Mouse (Mus musculus) forebrain, embryonic 16.5 days (tissue): ENCODE results near the gene Mterf4. TPM values are rescaled to one million over a fixed set of nuclear protein-coding genes. Genes with fewer than 3 reads are reported as not detected.
A peak's percentile ranks its signal among the peaks of the same experiment; 100 is the strongest.

Source experiments
- ATAC-seq: fragments of 200-750 bp; cut with Nextera tagmentation; 2 replicates; pipeline ENCODE4 v1.8.0; 2017; ENCODE audit warnings: mild to moderate bottlenecking, moderate library complexity
- H3K27ac ChIP-seq: fragments of 300-500 bp; sonication (generic); 2 replicates; pipeline ENCODE4 v1.5.1; 2014; ENCODE audit warnings: low read length, control low read depth
- H3K27me3 ChIP-seq: fragments of 300-500 bp; sonication (generic); replicated peaks from 2 replicates; pipeline ENCODE4 v1.6.1; 2014; ENCODE audit warnings: low read length; ENCODE audit not compliant: control insufficient read depth, insufficient read depth
- H3K36me3 ChIP-seq: fragments of 300-500 bp; sonication (generic); 2 replicates; pipeline ENCODE4 v1.6.1; 2014; ENCODE audit not compliant: control insufficient read depth, insufficient read depth
- H3K4me1 ChIP-seq: fragments of 300-500 bp; sonication (generic); replicated peaks from 2 replicates; pipeline ENCODE4 v1.6.1; 2014; ENCODE audit warnings: low read length; ENCODE audit not compliant: control insufficient read depth, insufficient read depth
- H3K4me2 ChIP-seq: fragments of 300-500 bp; sonication (generic); 2 replicates; pipeline ENCODE4 v1.6.1; 2014; ENCODE audit warnings: mild to moderate bottlenecking, low read length, control low read depth
- H3K4me3 ChIP-seq: fragments of 300-500 bp; sonication (generic); replicated peaks from 2 replicates; pipeline ENCODE4 v1.5.1; 2014; ENCODE audit warnings: mild to moderate bottlenecking, low read length, control low read depth
- H3K9ac ChIP-seq: fragments of 300-500 bp; sonication (generic); replicated peaks from 2 replicates; pipeline ENCODE4 v1.6.1; 2014; ENCODE audit warnings: low read depth, low read length, control low read depth
- H3K9me3 ChIP-seq: fragments of 300-500 bp; sonication (generic); 2 replicates; pipeline ENCODE4 v1.6.1; 2016; ENCODE audit warnings: low read length; ENCODE audit not compliant: control insufficient read depth
- WGBS: fragments of 180-500 bp; shearing (Covaris S2); extraction: QIAGEN DNeasy Blood & Tissue Kit; methylation state at CpG from one replicate; pipeline ENCODE4 v1.1.7; 2014; 5-methylcytosine and 5-hydroxymethylcytosine counted together
- polyA plus RNA-seq: library from polyadenylated mRNA; unstranded; fragments of >200 nt; fragmentation: Nextera tagmentation; extraction: Ambion mirVana; gene quantifications from 2 replicates; pipeline ENCODE4 v1.2.1, GENCODE M21; 2015

The Mterf4 gene
- polyA plus RNA-seq: 34.2 and 38.4 TPM in 2 replicates

GRCm38 (mm10) chr1:93305581-93306337 lies at the start of gene Mterf4:
Gene Mterf4, minus strand, starts transcription at chr1:93305915.
- Histone ChIP-seq H3K9me3 (no peaks in the 10 kb centered on the region), H3K4me2 (peak within 1 kb of the TSS; percentile 87), H3K27me3 (no peaks in the 10 kb centered on the region), H3K27ac (peak within 1 kb of the TSS; percentile 10; the same call in 1 of the 2 replicates), H3K36me3 (peaks cover 8% of the 10 kb centered on the region), H3K4me3 (peak within 1 kb of the TSS; percentile 85), H3K9ac (peak within 1 kb of the TSS; percentile 72), H3K4me1 (peaks cover 12% of the 10 kb centered on the region)
- 6% methylated on average over 36 of the region's 36 CpGs for WGBS
- peak; percentile 97 for ATAC-seq

- H3K27ac ChIP-seq: no peak overlapping the region
- H3K4me2 ChIP-seq: no peak overlapping the region
- no peak overlapping the region for H3K4me3 ChIP-seq
- no peak overlapping the region for H3K9ac ChIP-seq
- no peaks in the 10 kb centered on the region for H3K9me3 ChIP-seq
- no peak for ATAC-seq
- H3K36me3 ChIP-seq: peaks cover 19% of the 10 kb centered on the region
- no peaks in the 10 kb centered on the region for H3K27me3 ChIP-seq
- H3K4me1 ChIP-seq: no peaks in the 10 kb centered on the region
- WGBS: 89% methylated on average over 2 of the region's 2 CpGs
Measured at GRCm38 (mm10) chr1:93352724-93353123, 47.0 kb upstream of the Mterf4 start.

- Histone ChIP-seq H3K36me3 (peaks cover 9% of the 10 kb centered on the region), H3K27me3 (no peaks in the 10 kb centered on the region), H3K9me3 (no peaks in the 10 kb centered on the region), H3K4me2 (no peak overlapping the region), H3K4me1 (0 out of 2 replicates have a peak, but pooled peaks cover 4% of the 10 kb centered on the region), H3K4me3 (no peak overlapping the region), H3K9ac (no peak overlapping the region), H3K27ac (no peak overlapping the region)
- 68% methylated on average over 4 of the region's 4 CpGs for WGBS
- ATAC-seq: no peak
Measured at GRCm38 (mm10) chr1:93349701-93350100, 44.0 kb upstream of the Mterf4 start.

GRCm38 (mm10) chr1:93347176-93347575 lies 41.5 kb upstream of the Mterf4 start:
- peaks cover 9% of the 10 kb centered on the region for H3K36me3 ChIP-seq
- no peak overlapping the region for H3K4me2 ChIP-seq
- WGBS: 89% methylated on average over 5 of the region's 5 CpGs
- H3K27me3 ChIP-seq: no peaks in the 10 kb centered on the region
- H3K9ac ChIP-seq: no peak overlapping the region
- ATAC-seq: no peak
- no peak overlapping the region for H3K27ac ChIP-seq
- no peaks in the 10 kb centered on the region for H3K9me3 ChIP-seq
- H3K4me3 ChIP-seq: no peak overlapping the region
- H3K4me1 ChIP-seq: peaks cover 10% of the 10 kb centered on the region

DNA sequence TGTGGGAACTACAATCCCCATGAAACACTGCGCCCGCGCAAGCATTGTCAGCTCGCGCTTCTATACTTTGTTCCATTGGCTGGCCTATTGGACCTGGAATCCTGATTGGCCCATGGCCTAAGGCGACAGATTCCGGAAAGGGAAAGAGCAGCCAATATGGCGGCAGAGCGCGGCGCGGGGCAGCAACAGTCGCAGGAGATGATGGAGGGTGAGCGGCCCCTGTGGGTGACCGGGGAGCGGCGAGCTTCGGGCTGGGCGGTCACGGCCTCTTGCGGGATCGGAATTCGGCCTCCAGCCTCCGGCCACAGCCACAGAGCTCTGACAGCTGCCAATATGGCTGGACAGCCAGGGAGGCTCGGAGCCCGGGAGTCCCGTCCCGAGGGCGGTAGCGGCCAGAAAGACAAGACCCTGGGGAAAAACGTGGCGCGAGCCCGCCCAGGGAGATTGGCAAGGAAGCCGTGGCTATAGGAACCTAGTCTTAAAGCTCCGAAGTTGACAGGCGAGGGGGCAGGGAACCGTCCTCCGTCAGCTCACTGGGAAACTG lies 37.9 kb upstream of the Mterf4 start:
- Histone ChIP-seq H3K27ac (peak overlapping the region; percentile 26; the same call in 1 of the 2 replicates), H3K4me2 (peak overlapping the region; percentile 92), H3K9me3 (no peaks in the 10 kb centered on the region), H3K9ac (peak overlapping the region; percentile 80), H3K4me1 (peaks cover 17% of the 10 kb centered on the region), H3K36me3 (0 out of 2 replicates have a peak, but pooled peaks cover 2% of the 10 kb centered on the region), H3K4me3 (peak overlapping the region; percentile 61), H3K27me3 (no peaks in the 10 kb centered on the region)
- peak; percentile 98 for ATAC-seq
- WGBS: under 1% methylated on average over 39 of the region's 39 CpGs

GRCm38 (mm10) chr1:93342648-93343503 lies 37.2 kb upstream of the Mterf4 start, which contains the start of the genes Ppp1r7 and Pask:
Gene Ppp1r7, plus strand, starts transcription at chr1:93342854.
Gene Pask, minus strand, starts transcription at chr1:93343482.
- peak within 1 kb of the TSS; percentile 61 for H3K4me3 ChIP-seq
- no peaks in the 10 kb centered on the region for H3K27me3 ChIP-seq
- ATAC-seq: peak; percentile 96
- peaks cover 17% of the 10 kb centered on the region for H3K4me1 ChIP-seq
- WGBS: under 1% methylated on average over 63 of the region's 63 CpGs
- peak within 1 kb of the TSS; percentile 80 for H3K9ac ChIP-seq
- peak within 1 kb of the TSS; percentile 92 for H3K4me2 ChIP-seq
- H3K27ac ChIP-seq: peak within 1 kb of the TSS; percentile 50
- H3K9me3 ChIP-seq: no peaks in the 10 kb centered on the region
- H3K36me3 ChIP-seq: 0 out of 2 replicates have a peak, but pooled peaks cover 2% of the 10 kb centered on the region

GRCm38 (mm10) chr1:93334621-93335020 lies 28.9 kb upstream of the Mterf4 start:
- Histone ChIP-seq H3K36me3 (no peaks in the 10 kb centered on the region), H3K27ac (no peak overlapping the region), H3K4me3 (no peak overlapping the region), H3K27me3 (no peaks in the 10 kb centered on the region), H3K4me1 (no peaks in the 10 kb centered on the region), H3K9ac (no peak overlapping the region), H3K4me2 (no peak overlapping the region), H3K9me3 (no peaks in the 10 kb centered on the region)
- WGBS: 83% methylated on average over 2 of the region's 2 CpGs
- no peak for ATAC-seq

- ATAC-seq: no peak
- Histone ChIP-seq H3K27me3 (no peaks in the 10 kb centered on the region), H3K4me1 (no peaks in the 10 kb centered on the region), H3K36me3 (peaks cover 2% of the 10 kb centered on the region; the same call in 1 of the 2 replicates), H3K27ac (no peak overlapping the region), H3K4me2 (no peak overlapping the region), H3K4me3 (no peak overlapping the region), H3K9me3 (no peaks in the 10 kb centered on the region), H3K9ac (no peak overlapping the region)
- WGBS: 94% methylated on average over 3 of the region's 3 CpGs
Measured at GRCm38 (mm10) chr1:93326446-93326845, 20.7 kb upstream of the Mterf4 start.

DNA sequence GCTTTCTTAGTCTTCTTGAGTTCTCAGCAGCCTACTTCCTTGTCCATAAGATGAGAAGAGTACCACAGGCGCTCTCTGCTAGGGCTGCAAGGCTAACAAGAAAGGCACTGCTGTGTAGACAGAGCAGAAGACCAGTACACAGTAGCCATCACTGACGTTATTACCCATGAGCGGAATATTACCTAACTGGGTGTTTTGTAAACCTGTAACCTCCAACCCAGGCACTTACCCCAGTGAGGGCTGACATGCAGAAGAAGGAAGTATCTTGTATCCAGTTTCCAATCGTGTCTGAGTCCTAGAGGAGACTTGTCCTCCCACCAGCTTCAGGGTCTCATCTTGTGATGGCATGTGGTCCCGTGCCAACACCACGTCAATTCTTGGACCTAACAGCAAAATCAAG lies 18.3 kb upstream of the Mterf4 start:
- H3K27ac ChIP-seq: no peak overlapping the region
- H3K9ac ChIP-seq: no peak overlapping the region
- WGBS: 92% methylated on average over 6 of the region's 6 CpGs
- no peaks in the 10 kb centered on the region for H3K27me3 ChIP-seq
- H3K9me3 ChIP-seq: no peaks in the 10 kb centered on the region
- H3K4me1 ChIP-seq: no peaks in the 10 kb centered on the region
- H3K36me3 ChIP-seq: peaks cover 4% of the 10 kb centered on the region; the same call in 1 of the 2 replicates
- H3K4me2 ChIP-seq: no peak overlapping the region
- no peak overlapping the region for H3K4me3 ChIP-seq
- ATAC-seq: no peak
